Mouse (Mus musculus): ENCODE results near the gene Sorbs2. TPM values are rescaled to one million over a fixed set of nuclear protein-coding genes. Genes with fewer than 3 reads are reported as not detected.
A peak's percentile ranks its signal among the peaks of the same experiment; 100 is the strongest.

Gene Sorbs2
- polyA plus RNA-seq, 1 experiment, result 14.3 TPM

- Histone ChIP-seq H3K4me2 (ENCODE audit: low read depth) (peak overlapping the region; percentile 44), H3K36me3 (ENCODE audit: control insufficient read depth, insufficient read depth) (no peaks in the 10 kb centered on the region), H3K27me3 (ENCODE audit: control insufficient read depth, insufficient read depth, insufficient read length) (no peaks in the 10 kb centered on the region), H3K4me3 (no peak overlapping the region), H3ac (ENCODE audit: control insufficient read depth, insufficient read length) (no peak overlapping the region), H3K79me2 (ENCODE audit: control insufficient read depth, insufficient read depth) (no peaks in the 10 kb centered on the region)
- TF ChIP-seq USF1 (IDR thresholded peaks at IDR 0.05; ENCODE audit: low read depth), result no peak
- no peak for TF ChIP-seq POLR2A (IDR thresholded peaks at IDR 0.05; ENCODE audit: insufficient read length, low read depth)
- TF ChIP-seq MYOD1 (IDR thresholded peaks at IDR 0.05; ENCODE audit: control insufficient read depth in 1 of 3, insufficient read length in 2 of 3, low read depth in 2 of 3), result peak in 2 of 3 experiments; percentile 9 to 13
- no peak for TF ChIP-seq REST (IDR thresholded peaks at IDR 0.05; ENCODE audit: insufficient read depth, insufficient read length)
- peak; percentile 78 for TF ChIP-seq SRF (IDR thresholded peaks at IDR 0.05; ENCODE audit: control insufficient read depth, insufficient read length, low read depth)
- no peak for TF ChIP-seq TCF3 (IDR thresholded peaks at IDR 0.05; ENCODE audit: insufficient read length, low read depth)
Measured at GRCm38 (mm10) chr8:45844097-45844885, 336.7 kb downstream of the Sorbs2 start.

- Histone ChIP-seq H3ac (ENCODE audit: control insufficient read depth, insufficient read length) (no peak overlapping the region), H3K36me3 (ENCODE audit: control insufficient read depth, insufficient read depth) (no peaks in the 10 kb centered on the region), H3K4me2 (ENCODE audit: low read depth) (peak overlapping the region; percentile 44), H3K4me3 (no peak overlapping the region), H3K79me2 (ENCODE audit: control insufficient read depth, insufficient read depth) (no peaks in the 10 kb centered on the region), H3K27me3 (ENCODE audit: control insufficient read depth, insufficient read depth, insufficient read length) (no peaks in the 10 kb centered on the region)
- TF ChIP-seq POLR2AphosphoS2 (IDR thresholded peaks at IDR 0.05; ENCODE audit: insufficient read length, low read depth) (no peak), MAX (IDR thresholded peaks at IDR 0.05; ENCODE audit: low read depth) (no peak), MYOD1 (IDR thresholded peaks at IDR 0.05; ENCODE audit: control insufficient read depth in 1 of 3, insufficient read length in 2 of 3, low read depth in 2 of 3) (no peak)
Measured at GRCm38 (mm10) chr8:45844911-45845481, 337.4 kb downstream of the Sorbs2 start.

DNA sequence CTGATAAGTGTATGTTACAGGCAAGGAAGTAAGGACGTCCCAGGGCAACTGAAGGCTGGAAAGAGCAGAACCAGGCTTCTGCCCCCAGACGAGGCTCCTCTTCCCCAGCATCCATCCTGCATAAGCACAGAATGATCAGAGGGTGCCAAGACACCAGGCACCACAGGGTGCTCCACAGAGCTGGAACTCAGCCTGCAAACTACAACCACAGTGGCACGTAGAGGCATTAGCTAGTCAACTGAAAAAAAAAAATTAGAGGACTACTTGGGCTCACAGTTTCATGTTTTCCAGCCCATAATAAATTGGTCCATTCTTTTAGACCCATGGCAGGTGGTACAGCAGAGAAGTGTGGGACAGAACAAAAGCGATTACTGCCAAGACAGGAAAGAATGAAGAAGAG, 338.3 kb downstream of the Sorbs2 start:
- Histone ChIP-seq H3ac (ENCODE audit: control insufficient read depth, insufficient read length) (no peak overlapping the region), H3K4me2 (ENCODE audit: low read depth) (peak overlapping the region; percentile 44), H3K27me3 (ENCODE audit: control insufficient read depth, insufficient read depth, insufficient read length) (no peaks in the 10 kb centered on the region), H3K36me3 (ENCODE audit: control insufficient read depth, insufficient read depth) (no peaks in the 10 kb centered on the region), H3K4me3 (no peak overlapping the region), H3K79me2 (ENCODE audit: control insufficient read depth, insufficient read depth) (no peaks in the 10 kb centered on the region)
- TF ChIP-seq POLR2AphosphoS2 (IDR thresholded peaks at IDR 0.05; ENCODE audit: insufficient read length, low read depth), result no peak
- TF ChIP-seq MYOD1 (IDR thresholded peaks at IDR 0.05; ENCODE audit: control insufficient read depth in 1 of 3, insufficient read length in 2 of 3, low read depth in 2 of 3), result peak in 1 of 3 experiments; percentile 9
- TF ChIP-seq SRF (IDR thresholded peaks at IDR 0.05; ENCODE audit: control insufficient read depth, insufficient read length, low read depth), result no peak

- no peak overlapping the region for H3K4me3 ChIP-seq
- H3K79me2 ChIP-seq (ENCODE audit: control insufficient read depth, insufficient read depth), result no peaks in the 10 kb centered on the region
- no peak overlapping the region for H3K4me2 ChIP-seq (ENCODE audit: low read depth)
- no peaks in the 10 kb centered on the region for H3K27me3 ChIP-seq (ENCODE audit: control insufficient read depth, insufficient read depth, insufficient read length)
- H3ac ChIP-seq (ENCODE audit: control insufficient read depth, insufficient read length), result no peak overlapping the region
- TF ChIP-seq POLR2AphosphoS2 (IDR thresholded peaks at IDR 0.05; ENCODE audit: insufficient read length, low read depth) (no peak), MAX (IDR thresholded peaks at IDR 0.05; ENCODE audit: low read depth) (no peak), MYOG (IDR thresholded peaks at IDR 0.05; ENCODE audit: control insufficient read depth in 1 of 3, insufficient read depth in 1 of 3, insufficient read length in 2 of 3, low read depth in 2 of 3) (no peak), CEBPB (IDR thresholded peaks at IDR 0.05; ENCODE audit: insufficient read depth, poor library complexity, severe bottlenecking) (no peak), E2F4 (IDR thresholded peaks at IDR 0.05; ENCODE audit: insufficient read depth) (no peak), TCF12 (IDR thresholded peaks at IDR 0.05; ENCODE audit: insufficient read depth, poor library complexity, severe bottlenecking) (no peak), POLR2A (IDR thresholded peaks at IDR 0.05; ENCODE audit: insufficient read length, low read depth) (no peak), USF1 (IDR thresholded peaks at IDR 0.05; ENCODE audit: low read depth) (no peak)
- H3K36me3 ChIP-seq (ENCODE audit: control insufficient read depth, insufficient read depth), result no peaks in the 10 kb centered on the region
Measured at GRCm38 (mm10) chr8:45855118-45855517, 347.5 kb downstream of the Sorbs2 start.

DNA sequence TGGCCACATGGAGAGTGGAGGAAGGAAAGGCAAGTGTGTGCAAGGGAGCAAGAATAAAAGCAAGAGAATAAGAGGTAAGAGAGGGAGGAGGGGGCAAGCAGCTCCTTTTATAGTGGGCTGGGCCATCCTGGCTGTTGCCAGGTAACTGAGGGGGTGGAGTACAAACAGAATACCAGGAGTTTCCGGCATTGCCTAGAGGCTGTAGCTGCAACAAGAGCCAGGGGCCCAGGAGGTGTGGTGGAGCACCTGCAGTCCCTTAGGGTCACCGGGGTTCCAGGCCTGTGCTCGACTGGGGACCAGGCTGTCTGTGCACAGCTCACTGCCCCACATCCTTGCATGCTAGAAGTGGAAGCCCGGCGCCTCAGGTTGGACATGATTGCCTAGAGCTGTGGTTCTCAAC, 350.1 kb downstream of the Sorbs2 start:
- Histone ChIP-seq H3K27me3 (ENCODE audit: control insufficient read depth, insufficient read depth, insufficient read length) (no peaks in the 10 kb centered on the region), H3K79me2 (ENCODE audit: control insufficient read depth, insufficient read depth) (no peaks in the 10 kb centered on the region), H3ac (ENCODE audit: control insufficient read depth, insufficient read length) (no peak overlapping the region), H3K4me2 (ENCODE audit: low read depth) (no peak overlapping the region), H3K36me3 (ENCODE audit: control insufficient read depth, insufficient read depth) (no peaks in the 10 kb centered on the region), H3K4me3 (no peak overlapping the region)
- TF ChIP-seq MYOG (IDR thresholded peaks at IDR 0.05; ENCODE audit: control insufficient read depth in 1 of 3, insufficient read depth in 1 of 3, insufficient read length in 2 of 3, low read depth in 2 of 3) (no peak), TCF12 (IDR thresholded peaks at IDR 0.05; ENCODE audit: insufficient read depth, poor library complexity, severe bottlenecking) (no peak), POLR2AphosphoS2 (IDR thresholded peaks at IDR 0.05; ENCODE audit: insufficient read length, low read depth) (no peak), E2F4 (IDR thresholded peaks at IDR 0.05; ENCODE audit: insufficient read depth) (no peak), REST (IDR thresholded peaks at IDR 0.05; ENCODE audit: insufficient read depth, insufficient read length) (no peak)
